Mouse (Mus musculus): Measurements from ENCODE around the gene Apoa1. TPM values are rescaled to one million over a fixed set of nuclear protein-coding genes. Genes with fewer than 3 reads are reported as not detected.

The Apoa1 gene
- polyA plus RNA-seq, 1 experiment from 2014 or later, result 2.5 TPM

DNA sequence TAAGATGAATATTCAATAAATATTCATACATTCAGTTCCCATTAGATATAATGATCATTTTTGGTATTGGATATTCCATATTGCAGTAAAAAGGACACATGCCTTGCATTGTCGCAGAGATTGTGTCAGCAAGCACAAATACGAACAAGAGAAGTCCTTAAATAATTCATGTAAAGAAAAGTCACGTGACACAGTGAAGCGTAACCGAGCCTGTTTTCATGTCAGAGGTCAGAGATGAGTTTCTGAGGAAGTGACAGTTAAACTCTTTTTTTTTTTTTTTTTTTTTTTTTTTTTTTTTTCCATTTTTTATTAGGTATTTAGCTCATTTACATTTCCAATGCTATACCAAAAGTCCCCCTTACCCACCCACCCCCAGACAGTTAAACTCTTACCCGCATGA lies 35.7 kb upstream of the Apoa1 start:
- no peak overlapping the region for H3K4me3 ChIP-seq (replicated peaks)
- ATAC-seq (ENCODE audit: insufficient number of reproducible peaks, insufficient read depth, low FRiP score, low TSS enrichment, low read depth), result no peak
- H3K4me1 ChIP-seq (replicated peaks), result 0 out of 2 replicates have a peak, but pooled peaks cover 4% of the 10 kb centered on the region
- H3K9me3 ChIP-seq, result no peaks in the 10 kb centered on the region
- WGBS, result 87% methylated on average over 6 of the region's 6 CpGs
- no peak overlapping the region for H3K27ac ChIP-seq
- H3K27me3 ChIP-seq, result no peaks in the 10 kb centered on the region
- H3K4me2 ChIP-seq, result no peak overlapping the region
- no peak overlapping the region for H3K9ac ChIP-seq (replicated peaks)
- H3K36me3 ChIP-seq, result peaks cover 40% of the 10 kb centered on the region

DNA sequence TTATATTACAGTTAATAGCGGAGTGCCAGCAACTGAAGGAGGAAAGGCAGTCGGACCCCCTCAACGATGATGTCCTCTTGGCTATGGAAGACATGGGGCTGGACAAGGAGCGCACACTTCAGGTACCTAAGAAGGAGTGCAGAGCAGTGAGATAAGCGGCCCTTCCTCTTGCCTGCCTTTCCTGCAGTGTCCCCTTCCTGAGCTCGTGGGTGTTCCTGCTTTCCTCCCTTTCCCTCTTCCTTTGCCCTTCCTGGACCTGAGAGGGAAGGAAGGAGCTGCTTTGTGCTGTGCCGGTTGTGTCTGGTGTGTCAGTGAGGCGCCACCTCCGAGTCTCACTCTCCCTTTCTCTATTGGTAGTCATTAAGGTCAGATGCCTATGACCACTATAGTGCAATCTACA lies 33.6 kb upstream of the Apoa1 start:
- Histone ChIP-seq H3K36me3 (peaks cover 62% of the 10 kb centered on the region), H3K9me3 (no peaks in the 10 kb centered on the region), H3K27me3 (no peaks in the 10 kb centered on the region), H3K4me1 (replicated peaks) (no peaks in the 10 kb centered on the region), H3K27ac (no peak overlapping the region), H3K4me2 (no peak overlapping the region), H3K9ac (replicated peaks) (no peak overlapping the region), H3K4me3 (replicated peaks) (no peak overlapping the region)
- WGBS, result 87% methylated on average over 9 of the region's 9 CpGs
- no peak for ATAC-seq (ENCODE audit: insufficient number of reproducible peaks, insufficient read depth, low FRiP score, low TSS enrichment, low read depth)

DNA sequence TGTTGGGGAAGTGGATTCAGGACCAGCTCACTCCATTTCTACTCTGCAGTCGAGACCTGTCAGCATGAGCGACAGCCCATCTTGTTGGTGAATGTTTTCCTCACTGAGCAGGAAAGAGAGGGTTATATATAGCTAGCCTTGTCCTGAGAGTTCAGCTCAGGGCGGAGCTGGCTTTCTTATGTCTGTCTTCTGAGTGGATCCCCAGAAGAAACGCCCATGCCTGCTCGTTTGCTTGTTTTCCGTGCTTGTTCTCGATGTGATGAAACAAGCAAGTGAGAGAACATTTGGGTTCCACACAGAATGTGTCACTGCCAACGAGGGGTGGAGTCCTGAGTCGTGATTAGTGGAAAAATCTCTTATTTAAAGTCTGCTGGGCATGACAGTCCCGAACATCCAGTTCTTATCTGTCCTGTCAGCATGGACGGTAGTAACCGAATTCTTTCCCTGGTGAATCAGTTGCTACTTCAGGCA lies 31.6 kb upstream of the Apoa1 start:
- Histone ChIP-seq H3K27me3 (no peaks in the 10 kb centered on the region), H3K4me1 (replicated peaks) (no peaks in the 10 kb centered on the region), H3K4me3 (replicated peaks) (no peak overlapping the region), H3K36me3 (peaks cover 79% of the 10 kb centered on the region), H3K9ac (replicated peaks) (no peak overlapping the region), H3K9me3 (no peaks in the 10 kb centered on the region), H3K4me2 (no peak overlapping the region), H3K27ac (no peak overlapping the region)
- 82% methylated on average over 12 of the region's 12 CpGs for WGBS
- no peak for ATAC-seq (ENCODE audit: insufficient number of reproducible peaks, insufficient read depth, low FRiP score, low TSS enrichment, low read depth)

DNA sequence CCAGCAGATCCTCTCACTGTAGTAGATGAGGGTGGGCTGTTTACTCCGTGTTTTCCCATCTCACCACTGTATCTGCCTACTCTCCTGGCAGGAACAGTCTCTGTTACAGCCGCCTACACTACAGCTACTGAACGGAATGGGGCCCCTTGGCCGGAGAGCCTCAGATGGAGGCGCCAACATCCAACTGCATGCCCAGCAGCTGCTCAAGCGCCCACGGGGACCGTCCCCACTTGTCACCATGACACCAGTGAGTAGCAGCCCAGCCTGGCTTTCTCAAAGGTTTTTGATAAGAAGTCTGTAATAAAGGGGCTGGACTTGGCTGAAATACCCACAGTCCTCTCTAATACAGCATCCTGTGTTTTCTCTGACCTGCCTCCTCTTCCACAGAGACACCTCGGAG lies 29.9 kb upstream of the Apoa1 start:
- Histone ChIP-seq H3K9me3 (no peaks in the 10 kb centered on the region), H3K9ac (replicated peaks) (no peak overlapping the region), H3K4me3 (replicated peaks) (no peak overlapping the region), H3K4me2 (no peak overlapping the region), H3K36me3 (peaks cover 88% of the 10 kb centered on the region), H3K27me3 (no peaks in the 10 kb centered on the region), H3K4me1 (replicated peaks) (no peaks in the 10 kb centered on the region), H3K27ac (no peak overlapping the region)
- WGBS, result 90% methylated on average over 9 of the region's 9 CpGs
- ATAC-seq (ENCODE audit: insufficient number of reproducible peaks, insufficient read depth, low FRiP score, low TSS enrichment, low read depth), result no peak

DNA sequence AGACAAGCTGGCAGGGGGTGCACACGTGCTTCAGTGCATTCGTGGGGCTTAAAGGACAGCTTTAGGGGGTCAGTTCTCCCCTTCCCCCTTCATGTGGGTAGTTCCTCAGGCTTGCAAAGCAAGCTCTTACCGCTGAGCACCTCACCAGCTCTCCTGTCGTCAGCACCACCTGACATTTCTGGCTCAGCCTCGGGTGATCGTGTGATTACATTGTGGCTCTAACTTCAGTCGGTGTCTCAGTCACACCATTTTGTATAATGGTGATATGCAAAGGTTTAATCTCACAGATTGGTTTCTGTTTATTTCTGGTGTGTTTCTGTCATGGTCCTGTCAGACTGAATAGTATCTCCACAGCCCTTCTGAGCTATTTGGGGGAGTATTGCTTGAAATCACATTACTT lies 29.4 kb upstream of the Apoa1 start:
- H3K4me1 ChIP-seq (replicated peaks), result no peaks in the 10 kb centered on the region
- H3K9ac ChIP-seq (replicated peaks), result no peak overlapping the region
- H3K27ac ChIP-seq, result no peak overlapping the region
- no peak overlapping the region for H3K4me2 ChIP-seq
- peaks cover 84% of the 10 kb centered on the region for H3K36me3 ChIP-seq
- no peak for ATAC-seq (ENCODE audit: insufficient number of reproducible peaks, insufficient read depth, low FRiP score, low TSS enrichment, low read depth)
- H3K27me3 ChIP-seq, result no peaks in the 10 kb centered on the region
- 89% methylated on average over 7 of the region's 7 CpGs for whole genome bisulfite sequencing
- H3K4me3 ChIP-seq (replicated peaks), result no peak overlapping the region
- H3K9me3 ChIP-seq, result no peaks in the 10 kb centered on the region

DNA sequence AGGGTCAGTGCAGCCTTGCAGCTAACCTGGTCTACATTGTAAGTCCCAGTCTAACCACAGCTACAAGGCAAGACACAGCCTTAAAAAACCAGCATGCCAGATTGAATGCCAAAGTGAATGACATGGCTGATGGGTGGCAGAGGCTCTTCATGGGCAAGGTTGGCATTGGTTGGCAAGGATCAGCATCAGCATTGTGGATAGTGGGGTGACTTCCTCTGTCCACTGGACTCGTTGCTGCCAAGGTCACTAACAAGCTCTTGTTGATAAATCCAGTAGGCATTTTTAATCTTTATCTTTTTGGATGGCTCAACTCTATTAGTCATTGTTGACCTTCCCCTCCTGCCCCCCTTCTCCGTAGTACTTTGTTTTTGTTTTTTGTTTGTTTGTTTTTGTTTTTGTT lies 28.8 kb upstream of the Apoa1 start:
- 94% methylated on average over 2 of the region's 2 CpGs for WGBS

DNA sequence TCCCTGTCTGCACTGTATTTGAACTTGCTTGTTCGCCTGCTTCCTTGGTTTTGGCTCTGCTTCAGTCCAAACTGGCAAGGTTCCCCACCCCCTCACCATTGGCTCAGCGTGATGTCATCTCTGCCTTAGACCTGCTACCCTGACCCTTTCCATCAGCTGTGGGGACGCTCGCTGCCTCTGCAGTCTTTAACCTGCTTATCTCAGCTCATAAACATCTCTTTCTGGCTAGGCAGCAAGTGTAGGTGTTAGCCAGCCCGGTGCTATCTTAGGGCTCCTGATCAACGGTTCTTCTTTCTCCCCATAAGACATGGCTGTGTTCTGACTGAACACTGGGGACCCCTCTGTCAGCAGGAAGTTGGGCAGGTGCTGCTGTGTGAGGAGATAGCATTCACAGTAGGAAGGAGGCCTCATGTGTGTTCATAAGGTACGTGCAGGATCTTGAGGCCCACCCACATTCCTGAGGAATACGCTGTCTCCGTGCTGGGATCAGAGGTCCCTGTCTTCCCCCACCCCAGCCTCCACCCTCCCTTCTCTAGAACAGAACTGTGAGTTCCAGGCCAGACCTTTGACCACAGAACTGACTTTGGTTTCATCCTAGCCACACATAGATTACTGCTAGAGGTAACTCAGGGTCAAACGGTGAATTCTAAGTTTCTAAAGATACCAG lies 21.4 kb upstream of the Apoa1 start:
- H3K36me3 ChIP-seq, result peaks cover 87% of the 10 kb centered on the region
- H3K4me2 ChIP-seq, result no peak overlapping the region
- no peak overlapping the region for H3K4me3 ChIP-seq (replicated peaks)
- H3K4me1 ChIP-seq (replicated peaks), result peaks cover 19% of the 10 kb centered on the region
- H3K9ac ChIP-seq (replicated peaks), result no peak overlapping the region
- no peak overlapping the region for H3K27ac ChIP-seq
- WGBS, result 84% methylated on average over 10 of the region's 10 CpGs
- ATAC-seq (ENCODE audit: insufficient number of reproducible peaks, insufficient read depth, low FRiP score, low TSS enrichment, low read depth), result no peak
- H3K27me3 ChIP-seq, result no peaks in the 10 kb centered on the region
- no peaks in the 10 kb centered on the region for H3K9me3 ChIP-seq

More for the DNA sequence above, 28.8 kb upstream of the Apoa1 start:
- ATAC-seq (ENCODE audit: insufficient number of reproducible peaks, insufficient read depth, low FRiP score, low TSS enrichment, low read depth), result no peak
- Histone ChIP-seq H3K4me1 (replicated peaks) (no peaks in the 10 kb centered on the region), H3K27ac (no peak overlapping the region), H3K4me3 (replicated peaks) (no peak overlapping the region), H3K36me3 (peaks cover 84% of the 10 kb centered on the region), H3K27me3 (no peaks in the 10 kb centered on the region), H3K9me3 (no peaks in the 10 kb centered on the region), H3K9ac (replicated peaks) (no peak overlapping the region), H3K4me2 (no peak overlapping the region)

DNA sequence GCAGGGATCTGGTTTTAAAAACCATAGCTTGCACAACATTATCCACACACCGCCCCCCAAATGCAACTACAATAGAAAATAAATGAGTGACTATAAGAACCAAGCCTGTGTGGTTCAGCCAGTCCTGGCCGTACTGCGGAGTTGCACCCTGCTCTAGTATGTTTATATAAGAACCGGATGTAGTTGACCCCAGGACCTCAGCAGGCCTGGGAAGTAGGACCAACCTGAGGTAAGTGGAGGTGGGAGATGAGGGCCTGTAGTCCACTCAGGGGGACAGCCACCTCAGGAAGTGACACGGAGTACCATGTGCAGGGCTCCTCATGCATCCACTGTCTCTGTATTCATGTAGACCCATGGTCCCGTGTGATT lies 20.9 kb upstream of the Apoa1 start:
- Histone ChIP-seq H3K27ac (peak overlapping the region; percentile 56; the same call in 1 of the 2 replicates), H3K36me3 (peaks cover 87% of the 10 kb centered on the region)

DNA sequence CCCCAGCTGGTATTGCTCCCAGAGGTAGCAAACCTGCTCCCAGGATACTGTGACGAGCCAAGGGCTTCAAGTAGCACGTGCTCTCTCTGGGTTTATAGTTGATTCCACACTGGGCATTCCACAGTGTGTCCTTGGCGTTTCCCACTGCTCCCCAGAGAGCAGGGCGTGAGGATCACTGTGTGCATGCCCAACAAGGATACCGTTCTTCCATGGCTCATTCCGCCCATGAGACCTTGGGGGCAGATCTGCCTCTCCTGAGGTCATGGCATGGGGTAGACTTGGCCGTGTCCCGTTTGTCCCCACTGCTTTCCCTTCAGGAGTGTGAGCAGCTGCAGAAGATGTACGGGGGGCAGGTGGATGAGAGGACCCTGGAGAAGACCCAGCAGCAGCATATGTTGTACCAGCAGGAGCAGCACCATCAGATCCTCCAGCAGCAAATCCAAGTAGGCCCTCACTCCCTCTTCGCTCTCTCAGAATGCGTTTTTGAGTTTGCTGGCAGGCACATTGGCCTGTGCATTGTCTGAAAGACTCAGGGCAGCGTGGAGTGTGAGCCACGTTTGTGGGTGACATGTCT lies 19.9 kb upstream of the Apoa1 start:
- peak overlapping the region; percentile 62 for H3K27ac ChIP-seq
- WGBS, result 73% methylated on average over 13 of the region's 13 CpGs
- no peak overlapping the region for H3K9ac ChIP-seq (replicated peaks)
- H3K4me1 ChIP-seq (replicated peaks), result peaks cover 19% of the 10 kb centered on the region
- H3K9me3 ChIP-seq, result no peaks in the 10 kb centered on the region
- H3K36me3 ChIP-seq, result peaks cover 93% of the 10 kb centered on the region
- ATAC-seq (ENCODE audit: insufficient number of reproducible peaks, insufficient read depth, low FRiP score, low TSS enrichment, low read depth), result no peak
- no peaks in the 10 kb centered on the region for H3K27me3 ChIP-seq
- H3K4me2 ChIP-seq, result no peak overlapping the region
- no peak overlapping the region for H3K4me3 ChIP-seq (replicated peaks)

More for the DNA sequence above, 20.9 kb upstream of the Apoa1 start:
- H3K4me1 ChIP-seq (replicated peaks), result peaks cover 19% of the 10 kb centered on the region
- no peak overlapping the region for H3K9ac ChIP-seq (replicated peaks)
- WGBS, result 83% methylated on average over 6 of the region's 6 CpGs
- H3K9me3 ChIP-seq, result no peaks in the 10 kb centered on the region
- no peaks in the 10 kb centered on the region for H3K27me3 ChIP-seq
- ATAC-seq (ENCODE audit: insufficient number of reproducible peaks, insufficient read depth, low FRiP score, low TSS enrichment, low read depth), result no peak
- H3K4me2 ChIP-seq, result no peak overlapping the region
- H3K4me3 ChIP-seq (replicated peaks), result no peak overlapping the region

DNA sequence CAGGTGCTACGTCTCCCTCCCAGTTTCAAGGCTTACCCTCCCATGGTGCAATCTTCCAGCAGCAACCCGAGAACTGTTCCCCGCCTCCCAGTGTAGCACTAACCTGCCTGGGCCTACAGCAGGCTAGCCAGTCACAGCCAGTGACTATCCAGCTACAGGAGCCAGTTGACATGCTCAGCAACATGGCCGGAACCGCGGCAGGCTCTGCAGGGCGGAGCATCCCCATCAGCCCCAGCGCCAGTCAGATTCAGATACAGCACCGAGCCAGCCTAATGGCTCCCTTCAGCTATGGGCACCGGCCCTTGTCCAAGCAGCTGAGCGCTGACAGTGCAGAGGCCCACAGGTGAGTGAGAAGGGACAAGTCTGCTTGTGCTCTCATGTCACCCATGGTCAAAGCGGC lies 17.9 kb upstream of the Apoa1 start:
- 90% methylated on average over 12 of the region's 12 CpGs for WGBS
- Histone ChIP-seq H3K9ac (replicated peaks) (no peak overlapping the region), H3K36me3 (peaks cover 96% of the 10 kb centered on the region), H3K4me1 (replicated peaks) (peaks cover 19% of the 10 kb centered on the region), H3K27me3 (no peaks in the 10 kb centered on the region), H3K27ac (no peak overlapping the region), H3K4me3 (replicated peaks) (no peak overlapping the region), H3K9me3 (no peaks in the 10 kb centered on the region), H3K4me2 (no peak overlapping the region)
- ATAC-seq (ENCODE audit: insufficient number of reproducible peaks, insufficient read depth, low FRiP score, low TSS enrichment, low read depth), result no peak

DNA sequence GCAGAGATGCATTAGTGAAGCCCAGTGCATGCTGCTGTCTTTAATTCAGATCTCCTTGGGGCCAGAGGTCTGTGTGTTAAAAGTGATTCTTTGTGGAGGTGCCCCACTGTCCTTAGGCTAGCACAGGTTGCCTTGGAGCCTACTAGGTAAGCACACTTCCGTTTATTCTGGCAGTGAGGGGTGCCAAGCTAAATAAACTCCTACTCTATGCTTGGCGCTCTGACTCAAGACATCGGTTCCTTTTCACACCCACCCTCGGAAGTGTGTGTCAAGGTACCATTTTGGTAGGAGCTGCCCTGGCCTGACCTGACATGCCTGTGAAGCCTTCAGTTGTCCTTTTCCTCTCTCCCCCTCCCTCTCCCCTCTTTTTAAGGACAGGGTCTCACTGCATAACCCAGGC lies 14.1 kb upstream of the Apoa1 start:
- WGBS, result 85% methylated on average over 4 of the region's 4 CpGs

DNA sequence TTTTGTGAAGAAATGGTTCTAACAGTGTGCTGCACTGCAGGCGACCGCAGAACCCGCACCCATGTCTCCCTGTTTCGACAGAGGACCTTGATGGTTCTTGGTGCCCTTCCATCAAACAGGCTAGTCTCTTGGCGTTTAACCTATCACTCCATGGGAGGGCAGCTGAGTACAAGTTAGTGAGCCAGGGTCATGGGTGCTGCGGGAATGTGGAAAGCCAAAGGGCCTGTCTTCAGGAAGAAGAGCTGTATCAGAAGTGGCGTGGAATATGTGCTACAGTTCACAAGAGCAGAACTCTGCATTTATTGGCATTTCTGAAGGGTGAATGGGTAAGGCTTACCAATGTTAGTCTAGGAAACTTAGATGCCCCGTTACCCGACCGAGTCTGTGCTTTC lies 13.4 kb upstream of the Apoa1 start:
- no peak overlapping the region for H3K4me3 ChIP-seq (replicated peaks)
- no peak overlapping the region for H3K4me2 ChIP-seq
- no peak overlapping the region for H3K9ac ChIP-seq (replicated peaks)
- no peak for ATAC-seq (ENCODE audit: insufficient number of reproducible peaks, insufficient read depth, low FRiP score, low TSS enrichment, low read depth)
- H3K9me3 ChIP-seq, result no peaks in the 10 kb centered on the region
- 89% methylated on average over 10 of the region's 10 CpGs for whole genome bisulfite sequencing
- peaks cover 68% of the 10 kb centered on the region for H3K36me3 ChIP-seq
- H3K27ac ChIP-seq, result no peak overlapping the region
- H3K4me1 ChIP-seq (replicated peaks), result no peaks in the 10 kb centered on the region
- H3K27me3 ChIP-seq, result no peaks in the 10 kb centered on the region

More for the DNA sequence above, 14.1 kb upstream of the Apoa1 start:
- ATAC-seq (ENCODE audit: insufficient number of reproducible peaks, insufficient read depth, low FRiP score, low TSS enrichment, low read depth), result no peak
- Histone ChIP-seq H3K4me2 (no peak overlapping the region), H3K4me3 (replicated peaks) (no peak overlapping the region), H3K9ac (replicated peaks) (no peak overlapping the region), H3K4me1 (replicated peaks) (no peaks in the 10 kb centered on the region), H3K9me3 (no peaks in the 10 kb centered on the region), H3K27me3 (no peaks in the 10 kb centered on the region), H3K36me3 (peaks cover 68% of the 10 kb centered on the region), H3K27ac (no peak overlapping the region)

Measured in limb, embryonic 12.5 days (tissue).